Mouse (Mus musculus): ENCODE results near the gene Zfp512b.
A peak's percentile ranks its signal among the peaks of the same experiment; 100 is the strongest.

Gene Zfp512b

GRCm38 (mm10) chr2:181572921-181573920, 19.4 kb downstream of the Zfp512b start:
- DNase-seq (ENCODE audit: low spot score in 2 of 2), result no peak

GRCm38 (mm10) chr2:181571941-181572670, 20.5 kb downstream of the Zfp512b start:
- no peak for DNase-seq (ENCODE audit: low spot score in 2 of 2)

- DNase-seq (ENCODE audit: low spot score in 2 of 2), result no peak
These were observed 21.5 kb downstream of the Zfp512b start for GRCm38 (mm10) chr2:181570921-181571595.

- no peak for DNase-seq (ENCODE audit: low spot score in 2 of 2)
These were observed 22.2 kb downstream of the Zfp512b start for GRCm38 (mm10) chr2:181570375-181570774.

- no peak for DNase-seq (ENCODE audit: low spot score in 2 of 2)
These were observed 22.7 kb downstream of the Zfp512b start for GRCm38 (mm10) chr2:181569856-181570255.

GRCm38 (mm10) chr2:181568272-181569008, 24.2 kb downstream of the Zfp512b start:
- peak; percentile 40 to 52 for DNase-seq (ENCODE audit: low spot score in 2 of 2)

- no peak for DNase-seq (ENCODE audit: low spot score in 2 of 2)
These were observed 25.3 kb downstream of the Zfp512b start for GRCm38 (mm10) chr2:181567338-181567737.

- DNase-seq (ENCODE audit: low spot score in 2 of 2), result no peak
These were observed 38.8 kb downstream of the Zfp512b start for GRCm38 (mm10) chr2:181553772-181554171.

- no peak for DNase-seq (ENCODE audit: low spot score in 2 of 2)
These were observed 42.4 kb downstream of the Zfp512b start for GRCm38 (mm10) chr2:181550233-181550632.

GRCm38 (mm10) chr2:181548682-181549081, 43.9 kb downstream of the Zfp512b start:
- no peak for DNase-seq (ENCODE audit: low spot score in 2 of 2)

- no peak for DNase-seq (ENCODE audit: low spot score in 2 of 2)
These were observed 44.4 kb downstream of the Zfp512b start for GRCm38 (mm10) chr2:181548227-181548626.

- DNase-seq (ENCODE audit: low spot score in 2 of 2), result no peak
These were observed 46.5 kb downstream of the Zfp512b start for GRCm38 (mm10) chr2:181546142-181546541.

GRCm38 (mm10) chr2:181541761-181542380, 50.7 kb downstream of the Zfp512b start:
- DNase-seq (ENCODE audit: low spot score in 2 of 2), result no peak

- DNase-seq (ENCODE audit: low spot score in 2 of 2), result no peak
These were observed 55.1 kb downstream of the Zfp512b start for GRCm38 (mm10) chr2:181537444-181538047.

- DNase-seq (ENCODE audit: low spot score in 2 of 2), result no peak
These were observed 56.2 kb downstream of the Zfp512b start for GRCm38 (mm10) chr2:181536410-181536809.

- DNase-seq (ENCODE audit: low spot score in 2 of 2), result no peak
These were observed 60.0 kb downstream of the Zfp512b start for GRCm38 (mm10) chr2:181532589-181532988.

Data from spleen, postnatal 36 days (tissue).